Mouse (Mus musculus) ES-Bruce4 (cell line): Measurements from ENCODE around the gene Rps28.

Experiments used
- CTCF ChIP-seq: IDR thresholded peaks from one replicate; pipeline ENCODE4 v1.8.1; 2011; ENCODE audit warnings: low read depth, low read length
- POLR2A ChIP-seq: IDR thresholded peaks from one replicate; pipeline ENCODE4 v1.8.1; 2011; ENCODE audit warnings: low read length; ENCODE audit not compliant: insufficient read depth

DNA sequence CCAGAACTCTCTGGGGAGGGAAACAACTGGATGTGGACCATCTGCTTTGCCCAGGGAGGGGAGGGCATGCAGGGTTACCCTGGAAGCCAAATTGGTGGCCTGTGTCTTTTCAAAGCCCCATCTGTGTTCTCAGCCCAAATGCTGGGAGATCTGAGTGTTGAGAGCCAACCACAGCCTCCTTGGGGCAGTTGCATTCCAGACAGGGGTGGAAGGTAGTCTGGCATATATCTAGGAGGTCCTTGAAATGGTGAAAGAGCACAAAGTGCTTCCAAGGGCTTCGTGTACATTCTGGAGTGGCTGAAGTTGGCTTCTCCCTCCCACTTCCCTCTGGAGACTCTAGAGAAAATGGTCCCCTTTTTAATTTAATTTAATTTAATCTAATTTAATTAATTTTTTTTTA, 19.6 kb downstream of the Rps28 start:
- TF ChIP-seq POLR2A: no peak
- TF ChIP-seq CTCF: no peak
